Mouse (Mus musculus) T-helper 2 cell (primary cell): ENCODE data around the gene Pdpn.

ENCODE experiments used
- in situ Hi-C: fragments of 300-600 bp; cut with MboI, MseI; formaldehyde crosslinking; loops from one replicate; pipeline ENCODE4 v1.15.1; 2025; ENCODE audit warnings: high pct_unique_total_duplicates

Pdpn gene

DNA sequence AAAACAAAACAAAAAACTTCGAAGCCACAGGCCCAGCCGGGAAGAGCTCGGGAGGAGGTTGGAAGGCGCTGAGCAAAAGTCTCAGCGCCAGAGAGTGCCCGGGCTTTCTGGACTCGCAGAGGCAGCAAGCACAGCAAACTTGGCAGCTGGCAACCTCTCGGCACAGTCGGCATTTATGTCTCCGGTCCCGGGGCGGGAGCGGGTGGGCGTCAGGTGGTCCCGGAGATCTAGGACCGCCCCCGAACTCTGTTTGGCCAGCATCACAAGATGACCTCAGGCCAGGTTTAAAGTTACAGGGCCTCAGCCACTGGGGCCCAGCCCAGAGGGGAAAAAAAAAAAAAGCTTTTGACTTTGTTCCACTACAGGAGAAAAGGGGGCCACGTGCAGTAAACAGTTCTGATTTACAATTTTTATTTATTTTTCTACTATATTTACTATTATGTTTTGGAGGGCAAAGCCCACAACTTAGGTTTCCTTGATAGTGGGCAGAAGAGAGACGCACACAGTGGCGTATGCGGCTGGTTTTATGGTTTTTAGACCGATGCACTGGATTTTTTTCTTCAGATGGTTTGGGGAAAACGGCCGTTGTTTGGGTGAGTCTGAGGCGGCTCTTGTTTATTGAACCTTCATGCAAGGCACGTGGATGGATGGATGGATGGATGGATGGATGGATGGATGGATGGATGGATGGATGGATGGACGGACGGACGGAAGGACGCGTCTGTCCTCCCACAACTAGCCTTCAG lies at the start of gene Pdpn:
Gene Pdpn, minus strand, starts transcription at position 240 of the 746 bp plus-strand sequence.
- in situ Hi-C loops: no loop called here

DNA sequence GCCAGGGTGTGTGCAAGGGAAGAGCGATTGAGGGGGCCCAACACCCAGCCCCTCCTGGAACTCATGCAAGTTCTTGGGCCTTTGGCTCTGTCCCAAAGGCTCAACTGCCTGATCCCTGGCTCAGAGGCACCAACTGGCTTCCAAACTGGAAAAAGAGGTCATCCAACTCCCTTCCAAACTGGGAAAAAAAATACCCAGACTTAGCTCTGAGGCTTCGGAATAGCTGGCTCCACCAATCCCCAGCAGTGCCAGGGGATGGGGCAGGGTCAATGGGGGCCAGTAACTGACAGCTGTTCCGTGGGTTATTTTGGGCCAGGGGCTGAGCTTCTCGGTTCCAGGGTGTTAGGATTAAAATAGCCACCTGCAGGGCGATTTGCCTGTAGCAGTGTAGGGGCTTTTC lies 49.3 kb upstream of the Pdpn start:
- in situ Hi-C loops: loop anchor here (25.0 kb wide), 1 partner anchor 964 kb away; no protein-coding TSS in a partner anchor

DNA sequence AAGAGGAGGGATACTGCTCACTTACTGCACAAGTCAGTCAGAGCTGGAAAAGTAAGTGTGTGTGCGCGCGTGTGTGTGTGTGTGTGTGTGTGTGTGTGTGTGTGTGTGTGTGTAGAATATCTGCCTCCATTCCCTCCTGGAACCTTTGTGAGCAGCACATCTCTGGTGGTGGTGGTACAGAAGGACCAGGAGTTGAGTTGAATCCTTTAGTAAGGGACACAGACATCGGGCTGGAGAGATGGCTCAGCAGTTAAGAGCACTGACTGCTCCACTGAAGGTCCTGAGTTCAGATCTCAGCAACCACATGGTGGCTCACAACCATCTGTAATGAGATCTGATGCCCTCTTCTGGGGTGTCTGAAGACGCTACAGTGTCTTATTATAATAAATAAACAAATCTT lies 46.1 kb upstream of the Pdpn start:
- in situ Hi-C loops: loop anchor here (25.0 kb wide), 1 partner anchor 967 kb away; no protein-coding TSS in a partner anchor

DNA sequence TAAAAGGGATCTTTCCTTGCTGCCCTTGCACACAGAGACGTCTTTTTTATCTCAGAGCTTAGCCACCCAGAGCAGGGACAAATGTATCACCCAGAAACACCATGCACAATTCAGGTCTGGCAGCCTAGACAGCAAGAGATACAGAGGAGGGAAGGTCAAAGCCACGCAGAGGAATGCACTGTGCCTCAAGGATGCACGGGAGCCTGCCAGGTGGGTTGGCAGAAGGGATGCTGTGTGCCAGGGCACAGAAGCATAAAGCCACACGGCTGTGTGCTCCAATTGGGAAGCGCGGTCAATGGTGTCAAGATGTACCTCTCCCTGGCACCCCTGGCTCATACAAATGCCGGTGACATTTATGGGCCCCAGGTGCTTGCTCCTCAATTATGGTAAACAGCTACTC lies 42.1 kb upstream of the Pdpn start:
- in situ Hi-C loops: loop anchor here (25.0 kb wide), 1 partner anchor 971 kb away; no protein-coding TSS in a partner anchor

DNA sequence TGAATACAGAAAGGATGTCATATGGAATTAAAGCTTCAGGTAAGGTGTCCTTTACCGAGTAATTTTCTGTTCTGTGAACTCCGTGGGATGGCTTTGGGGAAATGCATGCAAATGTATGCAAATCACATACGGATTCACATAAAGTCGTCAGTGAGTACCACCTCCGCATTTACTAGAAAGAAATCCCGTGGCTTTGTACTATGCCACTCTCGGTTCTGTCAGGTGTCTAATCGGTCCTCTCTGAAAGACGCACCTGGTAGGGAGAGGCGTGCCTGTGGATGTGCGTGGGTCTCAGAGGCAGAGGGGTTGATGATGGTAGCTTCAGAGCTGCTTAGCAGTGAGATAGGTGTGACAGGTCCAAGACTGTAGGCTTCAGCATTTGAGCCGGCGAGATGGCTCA lies 40.4 kb upstream of the Pdpn start:
- in situ Hi-C loops: loop anchor here (25.0 kb wide), 1 partner anchor 972 kb away; no protein-coding TSS in a partner anchor

DNA sequence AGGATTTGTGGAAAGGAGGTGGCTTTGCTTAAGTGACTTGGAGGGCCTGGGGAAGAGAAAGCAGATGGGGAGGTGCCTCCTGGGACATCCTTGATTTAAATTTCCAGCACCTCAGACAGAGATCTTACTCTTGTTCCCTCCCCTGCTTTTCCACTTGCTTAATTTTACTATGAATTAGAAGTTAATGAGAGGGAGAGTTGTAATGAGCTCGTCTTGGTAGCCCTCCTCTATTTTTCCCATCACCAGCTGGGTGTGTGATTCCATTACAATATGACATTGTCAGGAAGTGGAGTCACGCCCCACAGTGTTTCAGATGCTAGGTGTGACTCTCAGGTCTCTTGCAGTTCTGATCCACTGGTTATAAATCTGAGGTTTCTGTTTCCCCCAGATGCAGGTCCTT lies 36.7 kb upstream of the Pdpn start:
- in situ Hi-C loops: loop anchor here (25.0 kb wide), 1 partner anchor 976 kb away; no protein-coding TSS in a partner anchor

DNA sequence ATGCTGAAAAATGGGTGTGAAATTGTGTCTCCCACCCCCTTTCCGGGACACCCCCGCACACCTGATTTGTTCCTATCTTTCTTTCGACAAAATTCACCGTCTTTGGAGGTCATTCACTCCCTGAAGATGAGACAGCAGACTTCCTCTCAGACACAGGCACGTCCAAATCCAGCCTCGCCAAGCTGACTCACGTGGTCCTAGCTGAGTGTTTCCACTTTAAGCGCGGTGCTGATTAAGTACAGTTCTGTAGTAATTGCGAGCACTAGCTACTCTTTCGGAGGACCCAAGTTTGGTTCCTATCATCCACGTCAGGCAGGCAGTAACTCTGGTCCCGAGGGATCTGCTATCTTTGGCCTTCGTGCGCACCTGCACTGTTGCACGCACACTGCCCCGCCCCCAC lies 35.6 kb upstream of the Pdpn start:
- in situ Hi-C loops: loop anchor here (25.0 kb wide), 1 partner anchor 977 kb away; no protein-coding TSS in a partner anchor

DNA sequence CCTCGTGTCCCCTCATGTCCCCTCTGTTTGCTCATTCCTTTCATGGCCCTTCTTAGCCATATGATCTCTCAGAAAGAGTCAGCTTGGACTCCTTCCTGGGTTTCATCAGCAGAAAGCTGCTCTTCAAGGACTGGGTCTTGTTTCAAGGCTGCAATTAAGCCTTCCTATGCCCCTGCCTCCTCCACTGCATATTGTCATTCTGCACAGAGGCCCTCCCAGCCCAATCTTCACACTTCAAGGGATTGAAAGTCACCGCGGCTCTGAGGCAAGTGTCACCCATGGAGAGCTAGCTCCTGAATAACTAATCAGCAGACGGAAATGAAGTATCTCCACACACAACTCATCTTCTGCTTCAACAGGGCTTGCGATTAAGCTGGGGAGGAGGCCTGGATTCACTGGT lies 34.8 kb upstream of the Pdpn start:
- in situ Hi-C loops: loop anchor here (25.0 kb wide), 1 partner anchor 978 kb away; no protein-coding TSS in a partner anchor

DNA sequence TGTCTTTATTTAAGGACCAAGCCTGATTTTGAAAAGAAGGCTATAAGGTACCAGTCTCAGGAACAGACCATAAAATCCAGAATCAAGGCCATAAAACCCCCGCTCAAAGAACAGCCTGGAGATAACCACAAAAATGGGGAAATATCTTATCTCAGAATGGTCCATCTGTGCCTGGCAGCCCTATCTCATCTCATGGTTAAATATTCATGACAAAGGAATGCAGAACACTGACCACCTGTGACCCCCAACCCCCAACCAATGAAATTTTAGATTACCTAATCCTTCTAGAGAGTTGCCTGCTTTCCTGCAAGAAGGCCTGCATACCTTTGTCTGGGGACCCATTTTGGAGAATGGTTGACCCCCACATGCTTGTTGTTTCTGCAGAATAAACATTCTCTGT lies 32.4 kb upstream of the Pdpn start:
- in situ Hi-C loops: loop anchor here (25.0 kb wide), 1 partner anchor 981 kb away; no protein-coding TSS in a partner anchor

DNA sequence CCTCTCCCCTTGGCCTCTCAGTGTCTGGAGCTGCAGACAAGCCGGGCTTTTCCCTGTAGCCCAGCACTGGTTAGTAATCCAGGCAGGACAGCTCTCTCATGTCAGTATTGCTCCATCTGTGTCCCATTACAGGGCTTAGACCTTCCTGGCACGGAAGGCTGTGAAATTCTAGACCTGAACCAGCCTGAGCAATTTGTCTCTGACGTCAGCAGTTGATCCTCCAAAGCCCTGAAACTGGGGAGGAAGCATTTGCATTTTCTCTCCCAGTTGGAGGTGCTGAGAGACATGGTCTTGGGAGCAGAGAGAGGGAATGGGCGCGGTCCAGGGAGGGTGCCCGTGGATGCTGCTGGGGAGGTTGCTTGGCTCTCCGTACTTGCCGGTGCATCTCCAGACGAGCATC lies 31.2 kb upstream of the Pdpn start:
- in situ Hi-C loops: loop anchor here (25.0 kb wide), 1 partner anchor 982 kb away; no protein-coding TSS in a partner anchor

DNA sequence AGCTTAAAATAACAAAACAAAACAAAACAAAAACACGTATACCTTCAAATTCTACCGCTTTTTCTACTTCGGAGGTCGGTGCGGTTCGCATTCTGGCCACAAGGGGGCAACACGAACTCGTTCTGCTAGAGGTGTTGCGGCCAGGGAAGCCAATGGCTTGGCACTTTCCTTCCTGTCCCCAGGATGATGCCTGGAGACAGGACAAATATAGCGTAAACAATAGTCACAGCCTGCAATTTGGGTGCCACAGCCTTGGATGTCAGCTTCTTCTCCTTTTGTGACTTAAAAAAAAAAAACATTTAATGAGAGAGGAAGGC lies 26.2 kb upstream of the Pdpn start:
- in situ Hi-C loops: loop anchor here (25.0 kb wide), 1 partner anchor 987 kb away; no protein-coding TSS in a partner anchor

DNA sequence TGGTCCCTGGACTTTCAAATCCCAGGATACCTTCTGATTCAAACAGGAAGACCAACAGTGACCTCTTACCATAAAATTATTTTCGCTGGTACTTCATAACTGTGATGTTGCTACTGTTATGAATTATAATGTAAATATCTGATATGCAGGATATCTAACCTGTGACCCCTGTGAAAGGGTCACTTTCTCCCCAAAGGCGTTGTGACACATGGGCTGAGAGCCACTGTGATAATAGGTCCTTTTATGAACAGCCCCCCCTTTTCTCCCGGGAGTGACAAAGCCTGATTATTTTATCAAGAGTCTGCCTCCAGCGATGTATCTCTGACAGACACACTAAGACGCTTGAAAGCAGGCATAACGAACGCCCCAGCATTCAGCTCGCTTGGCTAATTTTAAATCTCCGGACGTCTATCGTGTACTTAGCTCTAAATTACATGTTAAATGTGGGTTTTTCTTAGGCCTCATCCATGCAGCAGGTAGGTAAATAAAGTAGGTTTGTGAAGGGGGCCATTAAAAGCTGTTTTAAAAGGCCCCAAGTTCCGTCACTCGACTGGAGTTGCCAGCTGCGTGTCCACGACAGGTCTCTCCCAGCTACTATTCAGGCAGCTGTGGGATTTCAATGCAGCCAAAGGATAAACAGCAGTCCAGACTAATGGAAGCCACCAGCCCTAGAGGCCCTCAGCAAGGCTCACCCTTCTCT lies 25.7 kb upstream of the Pdpn start:
- in situ Hi-C loops: loop anchor here (25.0 kb wide), 1 partner anchor 987 kb away; no protein-coding TSS in a partner anchor

DNA sequence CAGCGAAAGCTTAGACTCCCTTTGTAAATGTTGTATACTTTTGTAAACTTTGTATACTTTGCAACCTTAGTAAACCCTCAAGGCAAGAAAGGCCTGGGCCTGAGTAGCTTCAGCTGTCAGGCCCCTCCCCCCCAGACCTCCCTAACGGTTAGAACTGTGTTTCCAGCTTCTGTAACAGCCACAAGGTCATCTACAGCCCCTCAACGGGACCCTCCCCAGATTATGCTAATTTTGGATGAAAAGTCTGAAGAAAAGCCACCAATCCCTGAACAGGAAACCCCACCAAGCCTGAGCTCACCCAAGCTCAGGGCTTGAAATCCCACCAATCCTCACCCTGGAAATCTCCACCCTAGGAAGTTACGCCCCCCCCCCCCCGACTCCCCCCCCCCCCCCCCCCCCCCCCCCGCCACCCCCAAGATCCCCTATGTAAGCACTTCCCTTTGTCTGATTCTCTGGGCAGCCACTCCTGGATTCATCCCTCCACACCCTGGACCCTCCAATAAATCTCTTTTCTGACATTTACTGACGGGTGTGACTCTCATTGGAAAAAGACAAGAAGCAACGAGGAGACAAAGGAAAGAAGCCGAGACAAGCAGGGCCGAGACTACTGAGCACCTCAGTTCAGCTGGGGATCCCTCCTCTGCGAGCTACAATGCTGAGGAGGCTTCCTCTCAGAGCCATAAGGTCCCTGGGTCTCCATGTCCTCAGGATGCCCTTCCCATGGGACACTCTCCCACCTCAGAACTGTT lies 25.0 kb upstream of the Pdpn start:
- in situ Hi-C loops: no loop called here

DNA sequence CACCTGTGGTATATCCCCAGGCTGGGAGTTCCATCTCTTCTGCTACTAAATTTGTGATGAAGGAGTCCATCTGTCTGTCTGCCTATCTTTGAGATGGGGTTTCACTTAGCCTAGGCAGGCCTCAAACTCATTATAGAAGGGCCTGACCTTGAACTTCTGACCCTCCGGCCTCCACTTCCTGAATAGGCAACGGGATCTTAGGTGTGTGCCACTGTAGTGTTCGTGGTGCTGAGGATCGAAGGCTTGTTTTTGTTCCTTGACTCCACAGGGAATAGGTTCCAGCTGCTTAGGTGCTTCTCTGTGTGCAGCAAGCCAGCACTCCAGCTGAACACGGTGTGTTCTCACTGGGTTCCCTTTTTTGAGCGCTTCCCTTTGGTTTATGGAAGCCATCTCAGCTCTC lies 13.9 kb upstream of the Pdpn start:
- in situ Hi-C loops: no loop called here

DNA sequence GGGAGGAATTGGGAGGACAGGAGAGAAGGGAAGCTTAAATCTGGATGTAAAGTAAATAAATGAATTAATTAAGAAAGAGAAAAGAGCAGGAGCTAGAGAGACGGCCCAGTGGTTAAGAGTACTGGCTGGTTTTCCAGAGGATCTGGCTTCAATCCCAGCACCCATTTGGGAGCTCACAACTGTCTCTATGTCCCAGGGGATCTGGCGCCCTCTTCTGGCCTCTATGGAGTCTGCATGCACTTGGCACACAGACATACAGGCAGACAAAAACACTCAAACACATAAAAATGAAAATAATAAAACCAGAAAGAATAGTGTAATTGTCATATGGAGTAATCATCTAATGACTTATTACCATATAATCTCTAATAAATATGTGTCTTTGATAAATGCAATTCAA lies 12.0 kb upstream of the Pdpn start:
- in situ Hi-C loops: no loop called here

DNA sequence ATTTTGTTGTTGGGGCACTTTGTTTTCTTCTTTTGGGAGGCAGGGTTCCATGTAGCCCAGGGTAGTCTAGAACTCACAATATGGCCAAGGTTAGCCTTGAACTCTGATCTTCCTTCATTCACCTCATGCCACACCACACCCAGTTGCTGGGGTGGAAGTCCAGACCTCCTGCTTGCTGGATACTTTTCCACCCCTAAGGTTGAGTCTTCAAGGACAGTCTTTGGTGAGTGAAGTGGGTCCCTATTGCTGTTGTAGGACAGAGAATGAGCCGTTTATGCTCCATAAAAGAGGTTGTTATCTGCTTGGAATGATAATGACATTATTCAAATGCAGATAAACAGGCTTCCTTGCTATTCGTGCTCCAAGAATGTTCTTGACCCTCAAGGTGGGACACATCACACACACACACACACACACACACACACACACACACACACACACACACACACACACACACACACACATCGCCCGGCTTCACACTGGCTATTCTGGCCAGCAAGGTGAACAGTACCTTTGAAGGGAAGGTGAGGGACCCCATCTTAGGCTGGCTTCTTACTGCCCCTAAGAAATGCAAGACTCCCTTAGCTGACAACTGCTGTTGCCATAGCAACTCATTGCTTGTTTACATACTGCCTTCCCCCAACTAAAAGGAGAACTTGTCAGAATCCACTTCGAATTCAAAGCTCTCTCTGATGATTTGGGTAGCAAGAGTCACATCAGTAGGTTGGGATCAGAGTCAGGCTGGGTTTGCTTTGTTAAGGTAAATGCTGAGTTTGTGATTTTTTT lies 6.8 kb upstream of the Pdpn start:
- in situ Hi-C loops: no loop called here

DNA sequence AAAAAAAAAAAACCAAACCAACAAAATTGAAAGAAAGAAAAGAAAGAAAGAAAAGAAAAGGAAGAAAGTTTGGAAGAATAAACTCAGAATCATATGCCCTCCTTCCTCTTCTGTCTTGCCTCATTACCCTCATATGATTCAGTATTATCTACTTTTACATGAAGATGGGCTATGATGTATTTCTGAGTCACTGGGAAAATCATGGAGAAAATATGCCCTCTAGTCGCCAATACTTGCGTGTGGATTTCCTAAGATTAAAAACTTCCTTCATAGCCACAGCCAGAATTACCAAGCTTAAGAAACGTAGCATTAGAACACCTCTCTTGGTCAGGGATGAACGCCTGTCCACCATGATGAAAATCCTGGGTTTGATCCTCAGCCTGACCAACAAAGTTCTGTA lies 5.7 kb upstream of the Pdpn start:
- in situ Hi-C loops: no loop called here

DNA sequence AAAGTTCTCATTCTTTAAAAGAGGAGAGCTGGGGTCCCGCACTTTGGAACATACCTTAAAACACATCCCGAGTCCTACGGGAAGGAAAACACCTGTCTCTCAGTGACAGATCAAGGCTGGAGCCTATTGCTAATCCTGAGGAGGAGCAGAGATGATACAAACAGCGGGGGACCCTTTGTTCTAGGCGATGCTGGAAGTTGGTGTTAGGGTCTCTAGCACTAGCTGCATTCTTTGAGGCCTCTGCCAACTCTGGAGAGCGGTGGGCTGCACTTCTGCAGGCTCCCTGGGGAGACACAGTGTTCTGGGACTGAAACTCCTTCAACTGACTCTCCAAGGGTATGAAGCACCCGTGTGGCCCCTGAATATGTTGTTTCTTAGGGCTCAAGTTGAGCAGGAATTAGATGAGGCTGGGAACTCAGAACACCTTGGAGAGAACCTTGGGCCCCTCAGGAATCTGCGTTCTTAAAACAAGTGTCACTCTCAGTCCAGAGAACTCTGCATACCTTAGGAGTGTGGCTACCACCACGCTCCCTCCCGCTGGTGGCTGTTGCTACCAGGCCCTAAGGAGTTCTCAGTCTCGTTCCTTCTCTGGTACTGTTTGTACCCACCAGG lies 3.0 kb upstream of the Pdpn start:
- in situ Hi-C loops: no loop called here

DNA sequence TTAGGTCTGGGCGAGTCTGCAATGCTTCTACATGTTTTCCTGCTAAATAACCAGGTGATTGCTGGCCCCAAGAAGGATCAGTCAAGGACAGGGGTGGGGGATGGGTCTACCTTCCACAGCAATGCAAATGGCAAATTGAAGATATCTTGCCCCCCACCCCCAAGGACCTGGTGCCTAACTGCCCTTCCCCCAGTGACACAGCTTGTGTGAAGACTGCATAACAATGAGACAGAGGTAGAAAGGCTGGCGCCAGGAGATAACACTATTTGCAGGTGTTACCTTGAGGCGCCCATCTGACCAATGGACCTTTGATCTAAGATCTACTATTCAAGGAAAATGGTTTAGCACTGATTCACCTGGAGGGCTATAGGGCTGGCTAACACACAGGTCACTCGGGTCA lies 2.5 kb upstream of the Pdpn start:
- in situ Hi-C loops: no loop called here

DNA sequence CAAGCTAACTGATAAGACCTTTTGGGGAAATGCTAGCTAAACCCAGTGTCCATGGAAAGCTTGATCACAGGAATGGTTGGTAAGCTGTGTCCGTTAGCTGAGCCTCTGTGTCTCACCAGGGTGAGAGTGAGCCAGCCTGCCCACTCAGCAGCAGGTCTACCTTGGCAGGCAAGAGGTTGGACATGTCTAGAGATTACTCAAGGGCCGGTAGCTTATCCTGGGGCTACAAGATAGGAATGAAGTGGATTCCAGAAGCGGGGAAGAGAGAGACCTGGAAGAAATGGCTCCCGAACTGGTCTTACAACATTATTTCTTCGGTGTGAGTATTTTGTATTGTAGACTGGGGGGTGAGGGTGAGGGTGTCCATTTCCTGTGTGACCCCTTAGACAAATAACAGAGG lies 1.7 kb upstream of the Pdpn start:
- in situ Hi-C loops: no loop called here
